Mouse (Mus musculus): ENCODE results near the gene Lmod2. TPM values are rescaled to one million over a fixed set of nuclear protein-coding genes. Genes with fewer than 3 reads are reported as not detected.

The Lmod2 gene
- polyA plus RNA-seq (2015; fragmentation: Illumina TruSeq; extraction: RNeasy Lipid Tissue Mini Kit (QIAGEN cat#74804); ENCODE audit: low read depth, low replicate concordance): not detected

DNA sequence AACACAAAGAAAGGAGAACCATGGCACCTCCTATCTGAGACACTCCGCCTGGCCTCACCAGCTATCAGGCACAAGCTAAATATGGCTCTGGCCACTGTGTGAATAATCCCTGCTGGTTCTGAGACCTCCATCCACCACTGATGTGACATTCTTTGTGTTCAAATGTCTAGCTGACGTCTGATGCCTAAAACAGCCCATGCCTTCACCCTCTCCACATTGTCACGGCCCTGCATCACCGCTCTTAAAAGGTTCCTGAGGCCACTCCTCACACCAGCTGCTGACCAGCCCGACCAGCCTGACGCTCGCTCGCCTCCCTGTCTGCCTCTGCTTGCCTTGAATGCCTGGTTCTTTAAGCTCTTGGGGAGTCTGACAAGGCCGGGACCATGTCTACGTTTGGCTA, at the start of gene Lmod2:
Lmod2 (plus strand) TSS at position 263 of the 400 bp plus-strand sequence.

Other genes with a start within 250 kb of the Lmod2 start
- 1.2 TPM for gene Iqub, start 82.7 kb upstream of the Lmod2 start, polyA plus RNA-seq (2015; fragmentation: Illumina TruSeq; extraction: RNeasy Lipid Tissue Mini Kit (QIAGEN cat#74804); ENCODE audit: low read depth, low replicate concordance)
- gene Ndufa5, start 69.7 kb upstream of the Lmod2 start, polyA plus RNA-seq (2015; fragmentation: Illumina TruSeq; extraction: RNeasy Lipid Tissue Mini Kit (QIAGEN cat#74804); ENCODE audit: low read depth, low replicate concordance): 346 TPM
- not detected for gene Asb15, start 69.6 kb upstream of the Lmod2 start, polyA plus RNA-seq (2015; fragmentation: Illumina TruSeq; extraction: RNeasy Lipid Tissue Mini Kit (QIAGEN cat#74804); ENCODE audit: low read depth, low replicate concordance)
- gene Wasl, start 67.2 kb downstream of the Lmod2 start, polyA plus RNA-seq (2015; fragmentation: Illumina TruSeq; extraction: RNeasy Lipid Tissue Mini Kit (QIAGEN cat#74804); ENCODE audit: low read depth, low replicate concordance): 73.8 TPM
- not detected for gene Hyal6, start 135.5 kb downstream of the Lmod2 start, polyA plus RNA-seq (2015; fragmentation: Illumina TruSeq; extraction: RNeasy Lipid Tissue Mini Kit (QIAGEN cat#74804); ENCODE audit: low read depth, low replicate concordance)
- gene Hyal4, start 150.6 kb downstream of the Lmod2 start, polyA plus RNA-seq (2015; fragmentation: Illumina TruSeq; extraction: RNeasy Lipid Tissue Mini Kit (QIAGEN cat#74804); ENCODE audit: low read depth, low replicate concordance): not detected
- gene Spam1, start 193.4 kb downstream of the Lmod2 start, polyA plus RNA-seq (2015; fragmentation: Illumina TruSeq; extraction: RNeasy Lipid Tissue Mini Kit (QIAGEN cat#74804); ENCODE audit: low read depth, low replicate concordance): not detected

Measured in brain, adult 10 weeks (tissue).